Mouse (Mus musculus): ENCODE measurements around the gene Angptl2. TPM values are rescaled to one million over a fixed set of nuclear protein-coding genes. Genes with fewer than 3 reads are reported as not detected.
"Not testable (repeated sequence)": the region's sequence is repeated elsewhere in the genome, so short reads cannot be mapped to it uniquely, and the experiment has no call there.

The Angptl2 gene
- polyA plus RNA-seq, 1 experiment from 2014 or later, result 18.5 TPM

DNA sequence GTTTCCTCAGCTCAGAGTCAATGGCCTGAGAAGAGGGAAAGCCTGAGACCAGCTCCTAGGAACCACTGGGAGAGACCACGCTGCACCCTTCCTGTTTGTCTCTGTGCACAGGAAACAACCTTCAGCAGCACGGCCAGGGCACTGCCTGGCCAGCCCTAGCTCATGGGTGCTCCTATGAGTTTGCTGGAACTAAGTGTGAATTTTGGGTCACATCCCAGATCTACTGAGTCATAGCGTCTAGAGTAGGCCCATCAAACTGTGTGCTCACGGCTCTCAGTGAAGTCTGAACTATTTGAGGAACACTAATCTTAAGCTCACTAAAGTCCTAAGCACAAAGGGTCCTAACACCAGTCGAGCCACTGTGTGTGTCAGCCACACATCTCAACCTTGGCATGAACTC, 10.9 kb upstream of the Angptl2 start:
- no peaks in the 10 kb centered on the region for H3K9me3 ChIP-seq
- no peak overlapping the region for H3K27ac ChIP-seq (replicated peaks)
- WGBS, result 87% methylated on average over 5 of the region's 5 CpGs
- ATAC-seq (ENCODE audit: low FRiP score, low read depth), result no peak
- H3K4me3 ChIP-seq, result no peak overlapping the region
- no peak overlapping the region for H3K9ac ChIP-seq
- no peak overlapping the region for H3K4me2 ChIP-seq
- peaks cover 40% of the 10 kb centered on the region for H3K4me1 ChIP-seq (replicated peaks)
- H3K36me3 ChIP-seq, result no peaks in the 10 kb centered on the region
- H3K27me3 ChIP-seq, result no peaks in the 10 kb centered on the region

DNA sequence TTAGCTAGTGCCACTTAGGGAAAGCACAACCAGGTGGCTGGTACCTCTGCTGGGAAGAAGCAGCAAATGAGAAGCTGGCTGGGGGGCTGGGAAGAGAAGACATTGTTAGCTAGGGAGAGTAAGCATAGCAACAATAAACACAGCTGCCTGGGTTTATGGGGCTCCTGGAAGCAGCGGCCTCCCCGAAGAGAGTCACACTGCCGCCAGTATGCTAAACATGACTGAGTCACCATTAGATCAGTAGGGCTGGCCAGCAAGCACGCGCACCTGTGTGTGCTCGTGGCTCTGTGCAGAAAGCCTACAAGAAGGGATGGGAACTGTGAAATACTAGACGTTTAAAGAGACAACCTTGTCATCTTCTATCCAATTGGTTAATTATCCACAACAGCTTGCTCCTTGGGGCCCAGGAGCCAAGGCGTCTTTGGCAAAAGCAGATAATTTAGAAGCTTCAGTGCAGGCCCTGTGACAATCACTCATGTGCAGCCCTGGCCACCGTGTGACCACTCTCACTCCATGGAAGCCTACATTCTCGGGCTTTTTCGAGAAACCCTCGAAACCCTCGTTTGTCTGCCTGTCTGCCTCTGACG, 9.8 kb upstream of the Angptl2 start:
- H3K4me2 ChIP-seq, result no peak overlapping the region
- no peak for ATAC-seq (ENCODE audit: low FRiP score, low read depth)
- 41% methylated on average over 14 of the region's 14 CpGs for WGBS

DNA sequence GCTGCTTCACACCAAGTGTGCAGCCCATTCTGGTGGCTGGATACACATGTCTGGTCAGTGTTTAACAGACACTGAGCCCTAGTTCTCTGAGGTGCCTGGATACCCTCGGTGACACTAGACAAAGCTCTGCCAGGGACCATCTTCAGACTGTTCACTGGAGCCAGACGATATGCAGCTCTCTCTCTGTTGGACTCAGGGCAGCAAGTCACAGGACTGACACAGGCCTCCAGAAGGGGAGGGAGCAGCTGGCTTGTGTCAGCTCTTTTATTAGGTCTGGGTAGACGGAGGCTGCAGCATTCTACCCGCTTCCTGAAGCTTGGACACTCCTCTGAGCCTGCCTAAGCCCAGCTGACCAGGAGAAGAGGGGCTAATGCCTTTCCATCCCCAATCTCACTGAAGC, 8.8 kb upstream of the Angptl2 start:
- H3K27me3 ChIP-seq, result no peaks in the 10 kb centered on the region
- no peak overlapping the region; the same call in 1 of the 2 replicates for H3K27ac ChIP-seq (replicated peaks)
- H3K9ac ChIP-seq, result 0 out of 2 replicates have a peak overlapping the region, but pooled peaks have one; percentile 2
- H3K4me1 ChIP-seq (replicated peaks), result peaks cover 40% of the 10 kb centered on the region
- H3K4me3 ChIP-seq, result no peak overlapping the region
- no peaks in the 10 kb centered on the region for H3K9me3 ChIP-seq
- H3K36me3 ChIP-seq, result no peaks in the 10 kb centered on the region
- no peak for ATAC-seq (ENCODE audit: low FRiP score, low read depth)
- no peak overlapping the region for H3K4me2 ChIP-seq
- 18% methylated on average over 4 of the region's 4 CpGs for whole genome bisulfite sequencing

More for the DNA sequence above, 9.8 kb upstream of the Angptl2 start:
- Histone ChIP-seq H3K9me3 (no peaks in the 10 kb centered on the region), H3K4me1 (replicated peaks) (peaks cover 40% of the 10 kb centered on the region), H3K9ac (no peak overlapping the region), H3K27me3 (no peaks in the 10 kb centered on the region), H3K27ac (replicated peaks) (peak overlapping the region; percentile 57), H3K4me3 (no peak overlapping the region), H3K36me3 (no peaks in the 10 kb centered on the region)

DNA sequence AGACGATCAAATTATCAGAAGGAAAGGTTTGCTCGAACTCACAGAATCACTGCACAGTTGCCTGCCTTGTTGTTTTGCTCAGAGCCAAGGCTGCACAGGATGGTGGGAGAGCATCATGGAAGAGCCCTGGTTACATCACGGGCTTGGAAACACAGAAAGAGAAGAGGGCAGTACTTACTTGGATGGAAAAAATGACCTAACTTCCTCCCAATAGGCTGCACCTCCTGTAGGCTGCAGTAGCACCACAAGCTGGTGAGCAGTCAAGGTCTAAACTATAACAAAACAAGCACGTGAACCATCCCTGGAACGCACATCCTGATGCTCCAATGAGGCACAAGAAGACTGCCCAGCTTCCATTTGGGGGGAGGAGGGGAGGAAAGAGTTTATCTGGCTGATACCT, 7.7 kb upstream of the Angptl2 start:
- Histone ChIP-seq H3K4me1 (replicated peaks) (peaks cover 35% of the 10 kb centered on the region), H3K27ac (replicated peaks) (no peak overlapping the region), H3K9me3 (no peaks in the 10 kb centered on the region), H3K27me3 (no peaks in the 10 kb centered on the region), H3K36me3 (no peaks in the 10 kb centered on the region), H3K4me2 (no peak overlapping the region), H3K9ac (no peak overlapping the region), H3K4me3 (no peak overlapping the region)
- WGBS, result 83% methylated on average over 5 of the region's 5 CpGs
- ATAC-seq (ENCODE audit: low FRiP score, low read depth), result no peak

DNA sequence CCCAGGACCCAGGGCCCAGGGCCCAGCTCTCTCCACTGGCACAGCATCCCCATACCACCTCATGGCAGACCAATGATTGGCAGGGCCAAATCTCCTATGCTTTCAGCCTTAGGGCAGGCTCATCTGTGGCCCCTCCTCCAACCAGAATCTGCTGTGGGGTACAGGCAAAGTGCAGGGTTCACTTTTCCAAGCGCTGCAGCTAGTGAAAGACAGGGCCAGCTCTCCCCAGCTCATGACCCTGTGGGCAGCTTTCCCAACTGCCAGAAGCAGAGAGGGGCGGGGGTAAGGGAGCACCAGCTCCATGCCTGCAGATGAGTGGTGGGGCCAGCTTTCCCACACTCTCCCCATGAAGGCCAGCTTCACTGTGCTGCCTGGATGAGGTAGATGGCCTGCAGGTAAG, 5.0 kb upstream of the Angptl2 start:
- Histone ChIP-seq H3K9me3 (no peaks in the 10 kb centered on the region), H3K4me1 (replicated peaks) (peaks cover 25% of the 10 kb centered on the region), H3K36me3 (no peaks in the 10 kb centered on the region), H3K27ac (replicated peaks) (no peak overlapping the region), H3K4me2 (no peak overlapping the region), H3K27me3 (no peaks in the 10 kb centered on the region), H3K4me3 (no peak overlapping the region), H3K9ac (no peak overlapping the region)
- 64% methylated on average over 2 of the region's 2 CpGs for WGBS
- ATAC-seq (ENCODE audit: low FRiP score, low read depth), result no peak

DNA sequence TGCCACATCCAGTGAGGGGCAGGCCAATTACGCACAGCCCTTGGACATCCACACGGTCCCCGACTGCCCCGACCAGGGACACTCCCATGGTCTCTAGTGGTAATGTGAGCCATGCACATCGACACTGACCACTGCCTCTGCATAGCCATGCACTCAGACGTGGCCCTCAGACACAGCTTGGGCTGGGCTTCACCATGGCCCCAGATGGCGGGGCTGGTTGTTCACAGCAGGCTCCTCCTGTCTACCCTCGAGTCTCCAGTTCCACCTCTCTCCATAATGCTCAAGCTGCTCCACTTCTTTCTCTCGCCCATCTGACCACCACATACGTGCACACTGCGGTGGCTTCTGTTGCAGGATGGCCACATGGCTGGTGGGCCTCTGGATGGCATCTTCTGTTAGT, 4.6 kb upstream of the Angptl2 start:
- not testable (repeated sequence) for H3K9ac ChIP-seq; H3K27me3 ChIP-seq; ATAC-seq (ENCODE audit: low FRiP score, low read depth); H3K4me2 ChIP-seq; H3K4me3 ChIP-seq; H3K27ac ChIP-seq (replicated peaks); H3K9me3 ChIP-seq; H3K36me3 ChIP-seq
- whole genome bisulfite sequencing, result 84% methylated on average over 11 of the region's 11 CpGs
- peaks cover 25% of the 10 kb centered on the region for H3K4me1 ChIP-seq (replicated peaks)

DNA sequence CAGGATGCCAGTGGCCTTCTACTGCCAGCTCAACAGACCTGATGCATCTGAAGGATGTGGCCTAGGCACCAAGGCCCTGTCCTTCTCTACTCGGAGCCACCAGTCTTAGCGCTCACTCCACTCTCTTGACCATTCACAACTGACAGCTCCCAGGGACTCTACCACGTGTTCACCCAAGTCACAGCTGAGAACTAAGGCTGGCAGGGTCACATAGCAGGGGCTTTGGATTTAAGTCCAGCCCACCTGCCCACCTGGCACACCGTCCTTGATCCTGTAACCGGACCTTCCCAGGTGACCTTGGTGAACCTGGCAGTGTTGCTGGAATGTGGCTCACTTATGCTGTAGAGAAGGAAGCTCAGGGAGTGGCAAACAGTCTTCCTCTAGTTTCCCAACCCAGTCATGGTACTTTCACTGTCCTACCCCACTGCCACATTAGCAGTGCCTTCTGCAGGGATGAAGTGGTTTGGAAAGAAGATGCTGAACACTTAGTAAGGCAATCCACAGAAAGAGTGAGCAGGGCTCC, 631 bp upstream of the Angptl2 start:
- no peaks in the 10 kb centered on the region for H3K36me3 ChIP-seq
- H3K4me3 ChIP-seq, result no peak overlapping the region
- H3K27me3 ChIP-seq, result no peaks in the 10 kb centered on the region
- peaks cover 46% of the 10 kb centered on the region for H3K4me1 ChIP-seq (replicated peaks)
- WGBS, result 65% methylated on average over 5 of the region's 5 CpGs
- H3K27ac ChIP-seq (replicated peaks), result peak overlapping the region; percentile 57
- ATAC-seq (ENCODE audit: low FRiP score, low read depth), result peak; percentile 13; the same call in 1 of the 2 replicates
- H3K9ac ChIP-seq, result no peak overlapping the region
- no peaks in the 10 kb centered on the region for H3K9me3 ChIP-seq
- peak overlapping the region; percentile 42 for H3K4me2 ChIP-seq

DNA sequence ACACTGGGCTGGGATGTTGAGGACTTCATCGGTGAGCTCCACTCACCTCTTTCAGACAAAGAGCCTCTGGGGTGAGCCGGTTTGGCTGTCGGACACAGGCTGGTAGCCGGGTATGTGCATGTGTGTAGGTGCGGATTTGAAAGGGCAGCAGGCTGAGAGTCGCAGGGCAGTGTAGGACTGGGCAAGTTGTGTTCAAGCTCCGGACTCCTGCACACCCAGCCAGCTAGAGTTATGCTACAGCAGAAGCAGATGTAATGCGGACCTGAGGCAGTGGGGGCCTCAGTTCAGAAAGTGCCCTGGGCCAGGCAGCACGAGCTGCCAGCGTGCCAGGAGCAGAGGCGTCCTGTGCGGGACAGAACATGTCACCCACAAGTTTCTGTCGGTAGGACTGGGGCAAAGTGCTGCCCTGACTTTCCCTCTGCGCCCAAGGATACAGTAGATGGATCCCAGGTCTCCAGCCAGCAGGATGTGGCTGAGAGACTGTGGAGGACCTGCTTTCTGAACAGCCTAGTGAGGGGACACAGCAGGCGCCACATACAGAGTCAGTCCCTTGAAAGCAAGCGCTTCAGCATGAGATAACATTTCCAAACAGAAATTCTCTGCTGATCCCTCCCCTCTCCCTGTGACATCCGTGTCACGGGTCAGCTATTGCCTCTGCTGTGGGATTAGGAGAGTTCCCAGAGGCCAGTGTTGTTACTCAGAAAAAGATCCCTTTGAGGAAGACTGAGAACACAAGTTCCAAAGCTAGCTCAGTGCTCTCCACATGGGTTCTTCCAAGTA, 966 bp downstream of the Angptl2 start:
- H3K27me3 ChIP-seq, result no peaks in the 10 kb centered on the region
- H3K4me3 ChIP-seq, result peak overlapping the region; percentile 25
- peak overlapping the region; percentile 42 for H3K4me2 ChIP-seq
- H3K27ac ChIP-seq (replicated peaks), result peak overlapping the region; percentile 57; the same call in 1 of the 2 replicates
- peak overlapping the region; percentile 38 for H3K9ac ChIP-seq
- ATAC-seq (ENCODE audit: low FRiP score, low read depth), result no peak
- WGBS, result 15% methylated on average over 18 of the region's 18 CpGs
- peaks cover 50% of the 10 kb centered on the region for H3K4me1 ChIP-seq (replicated peaks)
- H3K36me3 ChIP-seq, result no peaks in the 10 kb centered on the region
- no peaks in the 10 kb centered on the region for H3K9me3 ChIP-seq

DNA sequence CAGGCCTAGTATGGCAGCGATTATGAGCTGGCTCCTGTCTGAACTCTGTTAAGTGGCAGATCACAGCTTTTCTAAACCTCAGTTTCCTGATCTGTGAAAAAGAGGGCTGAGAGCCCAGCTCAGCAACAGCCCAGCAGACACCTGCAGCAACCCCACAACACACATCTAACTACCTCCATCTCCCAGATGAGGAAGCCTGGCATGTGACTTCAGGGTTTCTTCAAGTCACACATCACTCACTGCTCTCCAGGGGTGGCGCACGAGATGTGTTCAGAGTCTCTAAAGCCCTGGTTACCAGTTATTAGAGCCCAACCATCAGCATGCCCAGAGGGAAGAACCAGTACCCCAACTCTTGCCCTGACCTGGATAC, 1.5 kb downstream of the Angptl2 start:
- 55% methylated on average over 3 of the region's 3 CpGs for WGBS
- Histone ChIP-seq H3K9ac (no peak overlapping the region), H3K27ac (replicated peaks) (no peak overlapping the region), H3K4me3 (no peak overlapping the region), H3K36me3 (no peaks in the 10 kb centered on the region), H3K4me2 (peak overlapping the region; percentile 42), H3K9me3 (no peaks in the 10 kb centered on the region), H3K4me1 (replicated peaks) (peaks cover 50% of the 10 kb centered on the region), H3K27me3 (no peaks in the 10 kb centered on the region)
- no peak for ATAC-seq (ENCODE audit: low FRiP score, low read depth)

DNA sequence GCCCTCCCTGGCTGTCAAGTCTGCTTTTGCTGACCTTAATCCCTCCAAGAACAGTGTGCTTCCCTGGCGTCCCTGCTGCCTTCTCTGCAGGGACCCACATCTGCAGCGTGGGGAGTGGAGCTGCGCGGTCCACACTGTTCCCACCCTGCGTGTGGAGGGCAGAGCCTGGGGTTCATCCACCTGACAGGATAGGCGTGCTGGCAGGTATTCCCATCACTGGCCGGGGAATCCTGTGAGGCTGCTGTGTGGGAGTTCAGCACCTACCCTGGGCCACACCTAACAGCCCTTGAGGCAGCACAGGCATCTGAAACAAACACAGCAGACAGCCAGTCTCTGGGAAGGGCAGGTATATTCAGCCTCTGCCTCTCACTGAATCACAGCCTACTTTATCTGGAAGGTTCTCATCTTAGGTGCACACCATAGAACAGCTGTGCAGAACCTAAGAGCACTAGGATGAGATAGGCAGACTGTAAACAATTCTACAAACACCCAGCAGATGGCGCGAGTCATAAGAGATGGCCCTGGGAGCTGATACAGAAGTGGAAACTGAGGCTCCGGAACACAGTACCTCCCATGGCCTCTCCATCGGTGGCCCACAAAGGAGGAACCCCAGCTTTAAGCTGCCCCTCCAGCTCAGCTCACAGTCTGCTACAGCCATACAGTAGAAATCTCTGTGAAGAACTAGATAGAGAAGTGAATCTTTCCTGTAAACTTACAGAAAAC, 3.2 kb downstream of the Angptl2 start:
- no peaks in the 10 kb centered on the region for H3K9me3 ChIP-seq
- H3K27me3 ChIP-seq, result no peaks in the 10 kb centered on the region
- H3K4me2 ChIP-seq, result no peak overlapping the region
- H3K4me1 ChIP-seq (replicated peaks), result peaks cover 54% of the 10 kb centered on the region
- H3K27ac ChIP-seq (replicated peaks), result no peak overlapping the region
- no peak overlapping the region for H3K4me3 ChIP-seq
- no peak overlapping the region for H3K9ac ChIP-seq
- no peak for ATAC-seq (ENCODE audit: low FRiP score, low read depth)
- 69% methylated on average over 11 of the region's 11 CpGs for WGBS
- H3K36me3 ChIP-seq, result no peaks in the 10 kb centered on the region

DNA sequence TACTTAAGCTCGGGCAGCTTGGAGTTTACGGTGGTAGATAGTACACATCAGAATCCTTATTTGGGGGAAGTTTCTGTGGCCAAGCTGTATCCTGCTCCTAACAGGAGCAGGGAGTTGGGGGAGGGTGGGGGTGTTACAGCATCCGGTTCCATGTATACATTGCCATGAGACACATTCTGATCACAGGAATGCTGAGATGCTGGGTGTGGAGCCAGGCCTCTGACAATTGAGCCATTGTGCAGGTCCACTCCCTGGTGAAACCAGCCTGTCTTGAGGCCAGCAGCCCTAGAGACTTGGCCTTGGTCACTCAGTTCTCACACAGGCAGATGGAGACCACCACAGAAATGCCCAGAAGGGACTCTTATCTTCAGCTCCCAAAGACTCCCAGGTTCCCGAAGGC, 3.8 kb downstream of the Angptl2 start:
- no peak overlapping the region for H3K27ac ChIP-seq (replicated peaks)
- H3K27me3 ChIP-seq, result no peaks in the 10 kb centered on the region
- H3K4me1 ChIP-seq (replicated peaks), result peaks cover 57% of the 10 kb centered on the region
- H3K9ac ChIP-seq, result no peak overlapping the region
- H3K4me2 ChIP-seq, result no peak overlapping the region
- no peaks in the 10 kb centered on the region for H3K9me3 ChIP-seq
- WGBS, result 85% methylated on average over 4 of the region's 4 CpGs
- no peaks in the 10 kb centered on the region for H3K36me3 ChIP-seq
- no peak overlapping the region for H3K4me3 ChIP-seq
- no peak for ATAC-seq (ENCODE audit: low FRiP score, low read depth)

DNA sequence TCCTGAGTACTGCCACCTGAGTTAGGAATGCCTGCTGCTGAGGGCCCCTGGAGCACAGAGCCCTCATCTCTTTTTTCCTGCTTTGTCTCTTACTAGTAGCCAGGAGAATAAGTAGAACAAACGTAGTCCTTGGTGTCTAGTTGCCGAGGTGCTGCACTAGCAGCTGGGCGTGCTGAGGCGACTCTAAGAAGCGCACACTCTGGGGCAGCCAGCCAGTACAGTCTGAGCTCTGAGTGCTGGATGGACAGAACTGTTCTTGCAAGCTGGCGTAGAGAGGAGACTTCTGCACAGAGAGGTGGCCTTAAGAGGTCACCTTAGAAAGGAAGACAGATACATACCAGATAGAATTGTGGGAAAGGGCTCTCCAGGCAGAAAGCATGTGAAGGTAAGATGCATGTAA, 4.4 kb downstream of the Angptl2 start:
- no peak for ATAC-seq (ENCODE audit: low FRiP score, low read depth)
- WGBS, result 79% methylated on average over 6 of the region's 6 CpGs
- H3K27ac ChIP-seq (replicated peaks), result 0 out of 2 replicates have a peak overlapping the region, but pooled peaks have one; percentile 14

More for the DNA sequence above, 4.4 kb downstream of the Angptl2 start:
- Histone ChIP-seq H3K4me1 (replicated peaks) (peaks cover 53% of the 10 kb centered on the region), H3K4me3 (no peak overlapping the region), H3K4me2 (no peak overlapping the region), H3K9ac (no peak overlapping the region), H3K36me3 (no peaks in the 10 kb centered on the region), H3K27me3 (no peaks in the 10 kb centered on the region), H3K9me3 (no peaks in the 10 kb centered on the region)
